Mouse (Mus musculus): ENCODE results near the gene Ezh2. TPM values are rescaled to one million over a fixed set of nuclear protein-coding genes. Genes with fewer than 3 reads are reported as not detected.
A peak's percentile ranks its signal among the peaks of the same experiment; 100 is the strongest.

Ezh2 gene
- polyA plus RNA-seq, 3 experiments from 2014 or later, result 41.2 to 67.6 (median 43.2) TPM

DNA sequence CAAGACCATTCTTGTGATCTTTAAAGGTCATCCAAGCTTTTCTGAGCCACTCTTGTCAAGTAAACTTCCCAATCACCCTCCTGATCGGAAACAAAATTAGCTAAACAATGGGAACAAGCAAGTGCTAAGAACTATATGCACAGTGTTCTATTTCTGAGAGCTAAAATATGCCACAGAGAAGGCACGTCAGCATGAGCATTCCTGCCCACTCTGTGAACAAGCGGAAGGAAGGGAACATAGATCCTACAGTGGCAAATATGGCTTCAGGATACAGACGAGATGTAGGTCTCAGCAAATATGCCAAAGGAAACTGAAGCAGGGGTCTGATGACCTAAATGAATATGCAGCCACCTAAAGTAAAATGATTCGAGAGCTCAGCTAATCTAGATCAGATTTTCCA is 59.8 kb downstream of the Ezh2 start:
- no peak for ATAC-seq

DNA sequence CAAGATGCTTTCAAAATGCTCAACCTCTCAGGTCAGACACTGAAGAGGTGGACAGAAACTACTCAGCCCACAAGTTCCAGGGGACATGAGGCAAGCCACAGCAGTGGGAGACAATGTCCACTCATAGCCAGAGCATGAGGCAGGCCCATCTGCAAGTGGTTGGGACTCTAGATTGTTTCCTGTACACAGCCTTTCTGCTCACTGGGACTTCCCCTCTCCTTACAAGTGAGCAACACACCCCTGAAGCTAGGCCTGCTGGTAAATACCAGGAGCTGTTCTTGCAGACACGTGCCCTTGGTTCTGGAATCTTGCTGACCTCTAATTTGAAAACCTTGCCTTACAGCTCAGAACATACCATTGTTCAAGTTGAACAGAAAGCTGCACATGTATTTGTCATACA is 62.6 kb downstream of the Ezh2 start:
- ATAC-seq, result peak; percentile 85

DNA sequence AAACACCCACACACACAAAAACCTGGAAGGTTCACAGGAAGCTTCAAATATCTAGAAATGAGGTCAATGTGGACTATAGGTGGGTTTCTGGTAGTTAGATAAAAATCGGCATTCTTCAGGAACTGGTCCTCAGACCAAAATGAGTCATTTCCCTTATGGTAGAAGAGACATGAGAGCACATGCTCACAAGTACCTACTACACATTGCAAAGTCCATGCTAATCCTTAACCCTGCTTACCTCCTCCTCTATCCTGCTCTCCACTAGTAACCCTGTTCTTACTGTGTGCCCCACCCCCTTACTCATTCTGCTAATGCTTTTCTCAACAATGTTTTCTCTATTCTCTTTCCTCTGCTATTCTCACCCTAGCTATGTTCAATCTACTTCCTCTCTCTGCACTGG is 67.5 kb downstream of the Ezh2 start:
- no peak for ATAC-seq

GRCm38 (mm10) chr6:47527129-47527528 is 68.0 kb downstream of the Ezh2 start:
- no peak for ATAC-seq

DNA sequence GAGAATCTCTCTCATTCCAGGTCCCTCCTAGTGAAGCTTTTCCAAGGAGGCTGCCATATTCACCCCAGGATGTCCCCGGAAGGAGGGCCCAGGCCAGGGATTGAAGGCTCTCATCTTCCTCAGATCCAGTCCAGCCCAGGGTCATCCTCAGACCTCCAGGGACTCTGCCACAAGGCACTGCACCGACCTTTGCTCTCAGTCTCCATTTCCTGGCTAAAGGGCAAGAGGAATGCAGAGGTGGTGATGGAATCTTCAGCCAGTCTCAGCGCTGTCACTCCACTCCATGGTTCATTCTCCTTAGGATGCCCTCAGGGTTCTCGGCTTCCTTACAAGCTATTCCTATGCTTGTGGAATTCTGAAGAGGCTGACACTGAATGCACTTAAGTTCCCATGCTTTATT is 68.7 kb downstream of the Ezh2 start:
- no peak for ATAC-seq

DNA sequence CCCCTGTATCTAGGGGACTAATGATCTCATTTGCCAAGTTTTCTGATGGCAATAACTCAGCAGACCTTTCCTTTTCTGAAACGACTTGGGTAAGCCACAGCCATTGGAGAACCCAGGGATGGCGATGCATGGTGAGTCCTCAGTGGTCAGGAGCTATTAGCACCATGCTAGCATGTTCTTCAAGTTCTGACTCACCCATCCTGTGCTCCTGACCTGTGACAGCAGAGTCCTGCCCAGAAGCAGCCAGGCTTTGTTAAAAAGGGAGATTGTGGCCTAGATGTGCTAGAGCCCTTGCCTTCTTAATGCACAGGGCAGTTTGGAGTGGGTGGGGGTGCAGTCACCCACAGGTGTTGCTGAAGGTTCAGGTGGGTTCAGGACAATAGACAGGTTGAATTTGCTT is 70.1 kb downstream of the Ezh2 start:
- ATAC-seq, result no peak

DNA sequence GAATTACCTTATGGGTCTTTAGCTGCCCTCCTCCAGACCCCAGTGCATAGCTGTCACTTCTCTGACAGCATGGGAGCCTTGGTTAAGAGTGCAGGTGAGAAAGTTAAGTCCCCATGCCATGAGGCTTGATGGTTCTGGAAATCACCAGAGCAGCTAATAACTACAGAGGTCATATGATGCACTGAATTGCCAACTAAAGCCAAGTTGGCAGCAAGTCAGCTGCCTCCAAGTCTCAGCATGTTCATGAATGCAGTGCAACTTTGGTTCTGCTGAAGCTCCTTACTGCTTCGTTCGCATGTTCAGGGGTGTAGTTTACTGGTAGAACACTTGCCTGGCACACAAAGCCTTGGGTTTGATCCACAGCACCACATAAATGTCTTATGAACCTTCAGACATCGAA is 72.7 kb downstream of the Ezh2 start:
- ATAC-seq, result no peak

- ATAC-seq, result no peak
Observed at GRCm38 (mm10) chr6:47520030-47520429, 75.1 kb downstream of the Ezh2 start.

- ATAC-seq, result no peak
Observed at GRCm38 (mm10) chr6:47494562-47494961, 100.6 kb downstream of the Ezh2 start.

DNA sequence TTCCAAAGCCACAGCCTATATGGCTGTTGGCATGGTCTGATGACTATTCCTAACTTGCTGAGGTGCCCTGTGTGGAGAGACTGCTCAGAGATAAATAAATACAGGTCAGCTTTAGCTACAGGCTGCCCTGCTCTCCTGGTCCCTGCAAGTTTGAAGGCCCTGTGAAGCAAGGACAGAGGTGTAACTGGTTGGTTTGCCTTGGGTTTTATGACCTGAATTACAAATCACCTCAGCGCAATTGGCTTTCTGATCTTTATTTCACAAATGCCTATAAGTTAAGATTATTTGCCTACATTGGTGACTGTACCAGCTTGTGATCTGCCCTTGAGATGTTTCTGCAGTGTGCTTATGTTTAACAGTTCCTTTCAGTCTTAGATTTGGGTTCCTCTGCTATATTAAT is 113.1 kb downstream of the Ezh2 start:
- no peak for ATAC-seq

Other genes starting within 250 kb of the Ezh2 start
- 10 to 100 TPM; 62.2 to 69.1 (median 68.9) TPM for gene Cul1, start 141.9 kb downstream of the Ezh2 start, polyA plus RNA-seq (2017; shearing (Covaris generic))
- 100 to 1,000 TPM; 141 to 180 (median 169) TPM for gene Pdia4, start 218.1 kb upstream of the Ezh2 start, polyA plus RNA-seq (2017; shearing (Covaris generic))
- gene Zfp786, start 235.5 kb upstream of the Ezh2 start, polyA plus RNA-seq (2017; shearing (Covaris generic)), result under 1 TPM in 2 of 3 experiments, not detected in 1; 0.11 to 0.34 TPM
- gene Zfp398, start 240.3 kb upstream of the Ezh2 start, polyA plus RNA-seq (2017; shearing (Covaris generic)), result 10 to 100 TPM in 2 of 3 experiments, 1 to 10 TPM in 1; 7.2 to 16.0 (median 12.8) TPM